Mouse (Mus musculus): ENCODE measurements around the gene Cybb.
"Not testable (repeated sequence)": the region's sequence is repeated elsewhere in the genome, so short reads cannot be mapped to it uniquely, and the experiment has no call there.

Cybb gene

GRCm38 (mm10) chrX:9487671-9488070 is at the start of gene Cybb:
Gene Cybb (minus strand): TSS chrX:9487771.
- no peak for DNase-seq (ENCODE audit: low read depth)

DNA sequence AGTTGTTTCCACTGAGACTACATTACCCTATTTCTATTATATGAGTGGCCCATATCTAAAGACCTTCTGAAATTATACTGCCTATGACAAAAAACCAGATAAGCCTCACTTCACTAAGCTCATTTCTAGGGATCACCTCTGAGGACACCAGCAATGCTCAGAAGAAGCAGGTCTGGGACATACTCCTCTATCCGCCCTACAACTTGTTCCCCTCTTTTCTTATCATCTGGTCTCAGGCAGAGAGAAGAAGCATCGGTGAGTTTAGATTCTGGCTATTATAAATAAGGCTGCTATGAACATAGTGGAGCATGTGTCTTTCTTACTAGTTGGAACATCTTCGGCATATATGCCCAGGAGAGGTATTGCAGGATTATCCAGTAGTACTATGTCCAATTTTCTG is 49.3 kb upstream of the Cybb start:
- no peak for DNase-seq (ENCODE audit: low read depth)

DNA sequence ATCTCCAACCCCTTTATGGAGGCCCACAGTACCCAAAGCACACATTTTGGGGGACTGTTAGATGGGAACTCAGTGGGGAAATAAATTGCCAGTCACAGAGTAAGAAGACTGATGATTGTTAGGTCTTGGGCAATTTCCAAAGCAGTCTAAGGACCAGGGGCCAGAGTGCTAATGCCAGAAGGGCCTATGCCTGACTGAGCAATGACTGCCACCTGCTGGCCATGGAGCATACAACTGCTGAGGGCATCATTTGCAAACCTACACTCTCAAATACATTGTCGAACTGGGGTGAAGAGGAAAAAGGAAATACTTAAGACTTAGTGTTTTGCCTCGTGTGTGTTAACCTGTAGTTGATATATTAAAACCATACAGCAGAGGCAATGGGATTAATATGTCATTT is 32.4 kb upstream of the Cybb start:
- DNase-seq (ENCODE audit: low read depth): peak; percentile 74

- not testable (repeated sequence) for DNase-seq (ENCODE audit: low read depth)
Measured at GRCm38 (mm10) chrX:9517531-9517930, 30.0 kb upstream of the Cybb start.

DNA sequence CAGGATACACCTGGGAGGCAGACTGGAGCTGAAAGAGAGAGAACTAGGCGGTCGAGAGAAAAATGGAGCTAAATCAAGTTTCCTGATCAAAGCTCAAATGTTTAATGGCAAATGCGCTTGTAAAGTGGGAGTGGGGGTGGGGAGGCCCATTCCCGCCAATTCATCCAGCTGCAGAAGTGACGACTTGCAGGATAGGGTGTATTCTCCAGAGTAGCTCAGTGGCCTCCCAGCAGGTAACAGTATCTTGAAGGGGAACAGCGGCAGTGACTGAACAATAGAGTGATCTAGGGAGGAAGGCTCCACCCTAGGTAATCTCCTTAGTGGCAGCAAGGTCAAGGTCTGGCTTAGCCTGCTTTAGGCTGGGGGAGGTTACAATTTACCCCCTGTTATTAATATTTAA is 12.5 kb downstream of the Cybb start:
- DNase-seq (ENCODE audit: low read depth): not testable (repeated sequence)

DNA sequence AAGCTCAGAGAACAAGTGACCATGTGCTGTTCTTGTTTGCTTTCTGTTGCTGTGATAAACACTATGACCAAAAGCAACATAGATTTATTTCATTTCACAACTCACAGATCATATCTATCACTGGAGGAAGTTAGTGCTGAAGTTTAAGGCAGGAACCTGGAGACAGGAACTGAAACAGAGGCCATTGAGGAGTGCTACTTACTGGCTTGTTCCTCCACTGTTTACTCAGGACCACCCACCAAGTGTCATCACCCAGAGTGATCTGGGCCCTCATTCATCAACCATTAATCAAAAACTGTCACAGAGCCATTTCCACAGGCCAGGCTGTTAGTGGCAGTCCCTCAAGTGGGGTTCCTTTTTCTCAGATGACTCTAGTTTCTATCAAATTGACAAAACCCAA is 13.1 kb downstream of the Cybb start:
- no peak for DNase-seq (ENCODE audit: low read depth)

DNA sequence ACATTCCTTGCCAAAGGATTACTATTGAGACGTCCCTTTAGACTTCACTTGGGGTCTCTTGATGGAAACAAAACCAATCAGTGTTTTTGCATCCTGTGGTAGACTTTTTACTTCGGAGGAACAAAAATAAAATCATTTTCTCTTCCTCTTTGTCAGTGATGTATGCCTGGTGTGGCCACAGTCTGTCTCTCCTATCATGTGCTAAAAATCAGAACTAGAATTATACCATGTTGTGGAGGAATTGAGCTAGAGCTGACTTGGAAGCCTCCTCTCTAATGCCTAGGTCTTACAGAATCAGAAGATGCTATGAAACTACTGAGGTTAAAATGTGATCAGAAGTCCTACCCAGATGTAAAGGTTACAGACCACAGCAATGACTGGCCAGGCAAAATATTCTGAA is 13.8 kb downstream of the Cybb start:
- no peak for DNase-seq (ENCODE audit: low read depth)

DNA sequence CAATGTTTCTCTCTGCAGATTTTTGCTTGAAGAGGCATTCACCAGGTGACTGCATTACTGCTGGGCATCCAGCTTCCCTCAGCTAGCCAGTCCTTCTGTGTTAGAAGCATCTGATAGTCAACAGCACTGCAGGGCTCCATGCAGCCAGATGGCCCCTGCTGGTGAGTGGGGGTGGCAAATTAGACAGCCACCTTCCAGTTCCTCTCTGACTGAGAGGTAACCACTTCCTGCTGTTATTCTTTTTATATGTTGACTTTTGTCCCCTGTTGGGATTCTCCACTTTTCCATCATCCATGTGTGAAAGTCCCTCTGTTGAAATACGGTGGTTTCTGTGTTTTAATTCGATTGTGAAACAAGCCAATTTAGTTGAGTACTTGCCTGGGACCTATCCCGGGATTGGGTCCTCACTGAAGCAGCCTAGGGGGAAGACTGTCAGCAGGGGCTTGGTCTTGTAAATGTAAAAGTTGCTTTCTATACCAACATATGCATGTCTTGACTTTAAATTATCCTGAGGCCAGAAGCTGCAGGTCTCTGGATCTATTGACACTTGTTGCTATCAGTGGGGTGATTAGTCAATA is 16.7 kb downstream of the Cybb start:
- no peak for DNase-seq (ENCODE audit: low read depth)

DNA sequence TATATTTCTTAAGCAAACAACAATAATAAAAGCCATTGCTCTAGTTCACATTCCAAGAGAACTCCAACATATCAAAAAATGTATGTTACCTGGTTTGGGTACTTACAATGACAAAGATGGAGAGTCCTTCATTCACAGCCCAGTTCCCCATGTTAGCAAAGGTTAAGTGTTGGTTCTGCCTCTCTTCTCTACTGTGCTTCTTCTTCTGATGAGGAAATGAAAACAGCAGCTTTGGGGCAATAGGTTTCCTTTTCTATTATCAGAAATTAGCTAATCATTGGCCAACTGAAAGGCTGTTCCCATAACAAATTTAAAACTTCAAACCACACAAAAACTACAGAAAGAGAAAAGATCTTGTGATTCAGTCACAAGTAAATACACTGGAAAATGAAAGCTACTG is 18.5 kb downstream of the Cybb start:
- no peak for DNase-seq (ENCODE audit: low read depth)

DNA sequence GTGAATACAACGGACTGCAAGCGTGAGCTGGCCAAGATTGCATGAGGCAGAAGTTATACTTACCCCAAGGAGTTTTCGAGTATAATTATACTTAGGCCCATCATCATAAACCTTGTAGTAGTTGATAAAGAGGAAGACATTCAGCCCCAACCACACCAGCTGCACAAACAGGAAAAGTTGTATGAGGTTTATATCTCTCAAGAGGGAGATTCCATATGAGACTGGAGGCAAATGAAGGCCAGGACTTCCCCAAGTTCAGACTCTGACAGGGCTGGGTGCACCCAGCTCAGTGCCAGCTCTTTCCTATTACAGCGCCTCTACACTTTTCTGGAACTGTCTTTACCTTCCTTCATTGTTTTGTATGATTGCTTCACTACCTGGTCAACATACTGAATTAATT is 20.6 kb downstream of the Cybb start:
- no peak for DNase-seq (ENCODE audit: low read depth)

DNA sequence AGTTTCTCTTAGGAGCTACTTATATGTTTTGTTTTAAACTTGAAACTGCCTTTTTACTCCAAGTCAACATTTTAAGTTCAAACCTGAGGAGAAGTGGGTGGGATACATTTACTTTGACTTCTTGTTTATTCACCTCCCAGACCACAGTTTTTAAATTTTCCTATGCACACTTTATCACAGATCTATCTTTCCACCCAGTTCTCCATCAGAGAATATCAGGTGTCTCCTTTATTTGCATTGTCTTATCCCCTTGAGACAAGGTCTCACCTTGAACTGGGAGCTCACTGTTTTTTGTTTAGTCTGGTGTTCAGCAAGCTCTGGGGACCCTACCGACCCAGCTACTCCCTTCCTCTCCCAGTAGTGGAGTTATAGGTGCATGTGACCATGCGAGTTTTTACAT is 21.7 kb downstream of the Cybb start:
- no peak for DNase-seq (ENCODE audit: low read depth)

DNA sequence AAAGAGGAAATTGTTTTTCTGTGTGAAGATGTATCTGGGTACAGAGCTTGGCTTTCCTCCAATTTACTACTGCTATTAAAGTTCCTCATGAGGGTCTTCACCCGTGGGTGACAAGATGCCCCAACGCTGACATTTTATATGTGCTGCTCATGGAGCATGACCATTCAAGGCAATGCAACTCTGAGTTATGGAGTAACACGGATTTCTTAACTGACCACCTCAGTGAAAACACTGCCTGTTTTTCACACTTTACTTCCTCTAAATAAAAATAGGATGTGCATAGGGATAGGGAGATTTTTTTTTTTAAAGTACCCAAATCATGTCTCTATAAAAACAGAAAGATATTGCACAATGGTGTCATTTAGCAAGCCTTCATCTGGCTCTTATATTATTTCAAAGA is 24.9 kb downstream of the Cybb start:
- no peak for DNase-seq (ENCODE audit: low read depth)

DNA sequence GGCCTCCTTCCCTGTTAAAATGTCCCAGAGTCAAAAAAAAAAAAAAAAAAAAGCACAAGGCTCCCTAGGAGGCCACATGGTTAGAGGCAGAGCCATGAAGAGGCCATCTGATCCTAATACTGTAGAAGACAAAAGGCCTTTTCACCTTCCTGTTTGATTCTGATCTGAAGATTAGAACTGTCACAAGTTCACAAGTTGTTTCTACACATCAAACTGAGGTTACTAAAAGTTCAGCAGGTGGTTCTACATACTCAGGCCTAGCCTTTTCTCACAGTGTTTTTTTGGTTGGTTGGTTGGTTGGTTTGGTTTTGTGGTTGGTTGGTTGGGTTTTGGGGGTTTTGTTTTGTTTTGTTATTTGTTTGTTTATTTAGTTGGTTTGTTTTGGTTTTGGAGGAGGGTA is 26.2 kb downstream of the Cybb start:
- no peak for DNase-seq (ENCODE audit: low read depth)

- no peak for DNase-seq (ENCODE audit: low read depth)
Measured at GRCm38 (mm10) chrX:9460387-9460930, 27.1 kb downstream of the Cybb start.

GRCm38 (mm10) chrX:9452375-9452774 is 35.2 kb downstream of the Cybb start:
- no peak for DNase-seq (ENCODE audit: low read depth)

- no peak for DNase-seq (ENCODE audit: low read depth)
Measured at GRCm38 (mm10) chrX:9447284-9447683, 40.3 kb downstream of the Cybb start.

DNA sequence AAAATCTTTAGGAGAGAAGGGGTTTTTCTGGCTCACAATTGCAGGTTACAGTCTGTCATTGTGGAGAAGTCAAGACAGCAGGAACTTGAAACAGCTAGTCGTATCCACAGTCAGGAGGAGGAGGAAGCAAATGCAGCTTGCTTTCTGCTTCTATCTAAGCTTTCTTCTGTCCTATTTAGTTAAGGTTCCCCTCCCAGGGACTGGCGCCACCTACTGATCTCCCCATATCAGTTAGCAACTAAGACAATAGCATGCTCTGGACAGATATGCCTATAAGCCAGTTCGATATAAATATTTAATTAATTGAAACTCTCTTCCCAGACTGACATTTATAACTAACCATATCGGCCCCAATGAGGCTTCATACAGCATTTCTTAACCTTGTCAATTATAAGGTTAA is 46.5 kb downstream of the Cybb start:
- DNase-seq (ENCODE audit: low read depth): peak; percentile 27

GRCm38 (mm10) chrX:9440556-9440955 is 47.0 kb downstream of the Cybb start:
- DNase-seq (ENCODE audit: low read depth): no peak

DNA sequence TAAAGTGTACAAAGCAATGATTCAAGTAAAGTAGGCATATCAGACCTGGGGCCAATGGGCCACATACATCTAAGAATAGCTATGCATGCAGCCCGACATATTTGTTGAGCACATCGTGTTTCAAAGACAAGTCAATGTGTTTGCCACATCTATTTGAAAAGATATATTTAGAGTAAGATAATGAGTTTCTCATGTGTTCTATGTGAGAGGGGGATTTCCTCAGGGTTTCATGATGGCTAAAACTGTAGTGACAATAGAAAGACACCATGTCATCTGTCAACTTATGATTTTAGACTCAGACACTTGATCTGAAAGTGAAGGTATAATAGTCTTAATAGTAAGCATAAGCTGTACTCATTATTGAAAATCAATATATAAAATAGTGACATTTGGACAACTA is 48.3 kb downstream of the Cybb start:
- DNase-seq (ENCODE audit: low read depth): no peak

DNA sequence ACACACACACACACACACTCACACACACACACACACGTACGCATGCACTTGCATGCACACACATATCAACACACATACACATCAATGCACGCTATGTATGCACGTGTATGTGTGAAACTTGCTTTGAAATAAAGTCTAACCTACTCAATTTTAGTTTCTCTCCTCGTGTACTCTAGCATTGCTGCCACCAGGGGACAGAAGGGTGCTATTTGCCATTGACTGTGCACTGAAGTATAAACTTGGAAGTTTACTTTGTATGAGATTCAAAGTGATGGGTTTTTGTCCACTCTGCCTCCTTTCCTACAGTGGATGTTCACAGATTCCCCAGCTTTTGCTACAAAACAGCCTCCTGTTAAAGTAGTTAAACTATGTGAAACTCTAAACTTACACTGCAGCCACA is 73.7 kb downstream of the Cybb start:
- no peak for DNase-seq (ENCODE audit: low read depth)

Measured in NIH3T3 (cell line).